Mouse (Mus musculus) frontal cortex, postnatal 36 days (tissue): ENCODE results near the gene Vmn1r52.
"Not testable (repeated sequence)": the region's sequence is repeated elsewhere in the genome, so short reads cannot be mapped to it uniquely, and the experiment has no call there.

Experiments used
- DNase-seq, 2 experiments: peaks; one replicate each; pipeline ENCODE4 v3.0.0; 2022; ENCODE audit warnings: low spot score in 2 of 2

The Vmn1r52 gene

GRCm38 (mm10) chr6:90174508-90174907, at the start of gene Vmn1r52:
TSS of gene Vmn1r52 (plus strand) at chr6:90174808.
- no peak for DNase-seq

- no peak for DNase-seq
Measured at GRCm38 (mm10) chr6:90160139-90160538, 14.5 kb upstream of the Vmn1r52 start.

- DNase-seq: not testable (repeated sequence)
Measured at GRCm38 (mm10) chr6:90202493-90202892, 27.9 kb downstream of the Vmn1r52 start, which contains the start of gene V1ra8. TSS of gene V1ra8 (plus strand) at chr6:90202793.

DNA sequence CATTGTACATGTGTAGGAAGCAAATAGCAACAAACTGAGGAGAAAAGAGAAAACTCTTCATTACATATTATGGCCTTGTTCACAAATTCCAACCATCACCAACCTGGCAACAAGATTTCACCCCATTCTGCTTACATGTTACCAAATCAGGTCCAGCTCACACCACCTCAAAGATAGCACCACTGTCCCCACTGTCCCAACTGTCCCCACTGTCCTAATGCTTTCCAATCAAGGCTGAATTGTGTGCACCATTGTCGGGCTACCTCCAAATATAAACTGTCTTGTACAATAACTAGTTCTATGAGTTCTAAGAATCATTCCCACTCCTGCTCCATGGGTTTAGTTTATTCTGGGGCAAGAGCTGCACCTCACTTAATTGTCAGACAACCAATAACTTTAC, 49.7 kb downstream of the Vmn1r52 start, which contains the start of gene Vmn1r53:
Gene Vmn1r53, minus strand, starts transcription at position 101 of the 400 bp plus-strand sequence.
- no peak for DNase-seq
